Mouse (Mus musculus): ENCODE measurements around the gene Zfc3h1.

Zfc3h1 gene

DNA sequence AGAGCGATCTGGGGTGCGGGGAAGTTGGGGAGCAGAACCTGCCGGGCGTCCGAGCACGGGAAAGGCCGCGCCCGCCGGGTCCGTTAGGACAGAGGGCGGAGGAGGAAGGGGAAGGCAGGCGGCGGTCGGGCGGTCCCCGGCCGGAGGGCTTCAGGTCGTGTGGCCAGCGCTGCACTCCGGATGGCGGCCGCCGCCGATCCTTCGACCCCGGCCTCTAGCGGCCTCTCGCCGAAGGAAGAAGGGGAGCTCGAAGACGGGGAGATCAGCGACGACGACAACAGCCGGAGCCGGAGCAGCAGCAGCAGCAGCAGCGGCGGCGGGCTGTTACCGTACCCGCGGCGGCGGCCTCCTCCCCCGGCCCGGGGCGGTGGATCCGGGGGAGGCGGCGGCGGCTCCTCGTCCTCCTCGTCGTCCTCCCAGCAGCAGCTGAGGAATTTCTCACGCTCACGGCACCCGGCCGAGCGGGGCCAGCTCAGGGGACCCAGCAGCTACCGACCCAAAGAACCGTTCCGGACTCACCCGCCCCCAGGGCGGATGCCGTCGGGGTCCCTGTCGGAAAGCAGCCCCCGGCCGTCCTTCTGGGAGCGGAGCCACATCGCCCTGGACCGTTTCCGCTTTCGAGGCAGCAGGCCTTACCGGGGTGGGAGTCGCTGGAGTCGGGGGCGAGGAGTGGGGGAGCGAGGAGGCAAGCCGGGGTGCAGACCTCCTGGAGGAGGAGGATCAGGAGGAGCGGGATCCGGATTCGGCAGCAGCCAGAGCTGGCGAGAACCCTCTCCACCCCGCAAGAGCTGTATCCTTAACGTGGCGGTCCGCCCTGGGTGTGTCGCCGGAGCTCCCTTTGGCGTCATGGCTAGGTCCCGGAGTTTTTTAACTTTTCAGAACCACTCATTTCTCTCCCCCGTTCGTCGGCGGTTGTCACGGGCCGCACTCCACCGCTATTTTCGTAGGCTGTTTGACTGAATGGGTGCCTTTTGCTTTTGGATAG, 551 bp downstream of the Zfc3h1 start:
- DNase-seq (ENCODE audit: low spot score), result peak; percentile 63

GRCm38 (mm10) chr10:115387891-115388290, 3.1 kb downstream of the Zfc3h1 start:
- DNase-seq (ENCODE audit: low spot score), result no peak

DNA sequence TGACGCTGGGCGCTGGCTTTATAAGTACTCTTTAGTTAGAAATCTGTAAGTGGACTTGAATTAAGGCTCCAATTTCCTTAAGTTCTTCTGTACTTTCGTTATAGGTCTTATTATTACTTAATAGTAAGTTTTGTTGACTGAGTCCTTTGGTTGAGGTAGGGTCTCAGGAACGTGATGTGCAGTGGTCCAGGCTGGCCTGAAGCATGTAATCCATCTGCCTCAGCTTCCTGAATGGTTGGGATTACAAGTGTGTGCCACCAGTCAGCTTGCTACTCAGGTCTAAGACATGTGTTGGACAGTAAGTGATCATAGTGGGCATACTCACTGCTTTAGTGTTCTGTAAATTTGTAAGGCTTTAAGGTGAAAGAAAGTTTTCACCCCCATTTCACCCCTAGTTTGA, 6.3 kb downstream of the Zfc3h1 start:
- no peak for DNase-seq (ENCODE audit: low spot score)

- DNase-seq (ENCODE audit: low spot score), result no peak
These were observed 7.1 kb downstream of the Zfc3h1 start for GRCm38 (mm10) chr10:115391896-115392295.

DNA sequence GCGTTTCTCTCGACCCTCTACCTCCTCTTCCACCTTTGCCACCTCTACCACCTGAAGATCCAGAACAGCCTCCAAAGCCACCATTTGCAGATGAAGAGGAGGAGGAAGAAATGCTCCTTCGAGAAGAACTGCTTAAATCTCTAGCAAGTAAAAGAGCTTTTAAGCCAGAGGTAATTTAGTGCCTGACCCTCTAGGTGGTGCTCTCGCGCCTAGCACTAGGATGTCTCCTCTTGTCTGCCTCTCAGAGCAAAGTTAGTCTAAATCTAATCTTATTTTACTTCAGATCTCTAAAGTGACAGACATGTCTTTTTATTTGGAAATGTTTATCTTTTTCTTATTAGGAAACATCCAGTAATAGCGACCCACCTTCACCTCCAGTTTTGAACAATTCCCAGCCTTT, 21.6 kb downstream of the Zfc3h1 start:
- peak; percentile 54 for DNase-seq (ENCODE audit: low spot score)

DNA sequence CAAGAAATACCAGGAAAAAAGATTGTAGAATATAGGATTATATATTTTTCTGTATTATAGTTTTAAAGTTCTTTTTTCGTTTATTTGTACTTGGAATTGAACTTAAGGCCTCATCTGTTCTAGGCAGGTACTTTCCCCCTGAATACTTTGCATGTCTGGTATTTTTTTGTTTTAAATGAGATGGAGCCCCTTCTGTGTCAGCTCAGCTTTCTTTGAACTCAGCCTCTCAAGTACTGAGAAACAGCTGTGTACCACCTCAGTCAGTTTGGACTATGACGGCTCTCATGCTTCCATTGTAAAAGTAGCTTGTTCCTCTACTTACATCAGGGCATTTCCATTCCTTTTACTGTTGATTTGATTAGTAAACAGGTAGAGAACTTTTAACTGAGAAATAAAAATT, 28.7 kb downstream of the Zfc3h1 start:
- no peak for DNase-seq (ENCODE audit: low spot score)

DNA sequence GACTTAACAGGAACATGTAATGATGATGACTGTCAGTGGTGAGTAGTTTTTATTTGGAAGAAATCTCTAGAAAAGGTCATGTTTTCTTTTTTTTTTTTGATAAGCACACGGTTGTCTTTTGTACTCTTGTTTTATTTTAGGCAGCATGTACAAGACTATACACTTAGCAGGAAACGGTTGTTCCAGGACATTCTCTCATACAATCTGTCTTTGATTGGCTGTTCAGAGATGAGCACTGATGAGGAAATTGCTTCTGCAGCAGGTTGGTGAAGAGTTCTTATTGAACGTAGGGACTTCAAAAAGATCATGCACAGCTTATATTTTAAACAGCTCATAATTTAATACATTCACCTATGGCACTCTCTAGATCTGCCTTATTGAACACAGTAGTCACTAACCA, 29.3 kb downstream of the Zfc3h1 start:
- DNase-seq (ENCODE audit: low spot score), result no peak

- DNase-seq (ENCODE audit: low spot score), result no peak
These were observed 37.2 kb downstream of the Zfc3h1 start for GRCm38 (mm10) chr10:115421976-115422375.

DNA sequence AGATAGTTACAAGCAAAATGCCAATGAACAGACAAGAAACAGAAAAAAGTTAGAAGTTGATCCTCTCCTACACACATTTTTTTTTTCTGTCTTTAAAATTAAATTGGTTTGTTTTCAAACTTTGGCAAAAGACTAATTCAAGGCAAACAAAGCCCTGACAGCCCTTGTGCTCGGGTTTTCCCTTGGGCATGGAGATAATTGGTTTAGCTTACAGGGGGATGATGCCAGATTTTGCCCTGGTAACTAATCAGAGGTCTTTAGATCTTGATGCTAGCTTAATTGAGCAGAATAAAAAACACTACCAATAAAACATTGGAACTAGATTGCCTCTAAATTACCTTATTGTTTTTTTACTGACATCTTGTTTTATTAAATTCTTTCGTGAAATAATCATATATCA, 40.6 kb downstream of the Zfc3h1 start:
- DNase-seq (ENCODE audit: low spot score), result no peak

- no peak for DNase-seq (ENCODE audit: low spot score)
These were observed 52.5 kb downstream of the Zfc3h1 start for GRCm38 (mm10) chr10:115437286-115437685.

DNA sequence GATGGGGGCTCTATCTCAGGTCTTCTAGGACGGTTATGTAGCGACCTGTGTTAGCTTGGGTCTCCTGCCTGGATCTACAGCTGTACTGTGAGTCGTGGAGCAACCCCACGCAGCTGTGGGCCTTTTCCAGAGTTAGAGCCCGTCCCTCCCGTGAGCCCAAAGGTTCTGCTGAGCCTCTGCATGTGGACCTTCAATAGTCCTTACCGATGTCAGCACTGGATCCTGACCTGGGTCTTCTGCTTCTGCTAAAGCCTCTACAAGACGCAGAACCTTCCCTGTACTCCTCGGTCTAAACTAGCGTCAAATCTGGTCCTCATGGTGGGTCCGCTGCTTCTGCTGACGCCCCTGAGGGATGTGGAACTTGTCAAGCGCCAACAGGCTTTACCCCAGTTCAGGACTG, 63.9 kb downstream of the Zfc3h1 start:
- no peak for DNase-seq (ENCODE audit: low spot score)

- DNase-seq (ENCODE audit: low spot score), result no peak
These were observed 72.7 kb downstream of the Zfc3h1 start for GRCm38 (mm10) chr10:115457368-115458021.

- no peak for DNase-seq (ENCODE audit: low spot score)
These were observed 77.9 kb downstream of the Zfc3h1 start for GRCm38 (mm10) chr10:115462646-115463045.

GRCm38 (mm10) chr10:115465072-115465471, 80.3 kb downstream of the Zfc3h1 start:
- DNase-seq (ENCODE audit: low spot score), result no peak

DNA sequence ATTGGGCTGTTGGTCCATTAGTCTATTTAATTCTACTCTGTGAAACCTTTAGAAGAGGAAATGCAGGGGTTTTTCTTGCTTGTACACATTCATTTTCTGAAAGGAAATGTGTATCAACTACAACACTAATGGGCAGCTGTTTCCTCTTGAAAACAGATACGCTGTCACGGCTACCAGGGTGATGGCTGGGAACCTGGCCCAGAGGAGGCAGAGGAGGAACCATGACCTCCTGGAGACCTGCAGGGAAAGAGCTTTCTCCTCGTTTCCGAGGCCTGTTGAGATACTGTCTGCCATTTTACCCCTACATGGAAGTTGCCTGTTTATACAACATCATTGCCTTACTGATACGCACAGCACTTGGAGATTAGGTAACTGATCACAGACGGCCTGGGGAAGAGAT, 81.0 kb downstream of the Zfc3h1 start:
- no peak for DNase-seq (ENCODE audit: low spot score)

DNA sequence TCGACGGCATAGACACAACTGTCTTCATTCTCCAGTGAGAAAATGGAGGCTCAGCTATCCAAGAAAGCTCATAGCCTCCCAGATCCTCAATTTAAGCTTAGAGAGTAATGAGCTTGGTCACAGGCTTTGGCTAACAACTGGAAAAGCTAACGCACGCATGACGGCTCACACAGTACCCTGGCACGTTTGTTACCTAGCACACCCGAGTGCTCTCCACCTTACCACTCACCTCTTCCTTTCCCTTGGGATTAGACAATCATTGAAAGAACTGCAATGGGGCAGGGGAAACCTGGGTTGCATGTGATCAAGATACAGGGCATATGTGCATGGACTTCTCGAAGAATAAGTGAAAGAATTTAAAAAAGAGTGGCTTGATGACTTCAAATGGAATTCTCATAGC, 83.2 kb downstream of the Zfc3h1 start:
- no peak for DNase-seq (ENCODE audit: low spot score)

- DNase-seq (ENCODE audit: low spot score), result no peak
These were observed 83.9 kb downstream of the Zfc3h1 start for GRCm38 (mm10) chr10:115468632-115469031.

GRCm38 (mm10) chr10:115469040-115469439, 84.3 kb downstream of the Zfc3h1 start:
- no peak for DNase-seq (ENCODE audit: low spot score)

DNA sequence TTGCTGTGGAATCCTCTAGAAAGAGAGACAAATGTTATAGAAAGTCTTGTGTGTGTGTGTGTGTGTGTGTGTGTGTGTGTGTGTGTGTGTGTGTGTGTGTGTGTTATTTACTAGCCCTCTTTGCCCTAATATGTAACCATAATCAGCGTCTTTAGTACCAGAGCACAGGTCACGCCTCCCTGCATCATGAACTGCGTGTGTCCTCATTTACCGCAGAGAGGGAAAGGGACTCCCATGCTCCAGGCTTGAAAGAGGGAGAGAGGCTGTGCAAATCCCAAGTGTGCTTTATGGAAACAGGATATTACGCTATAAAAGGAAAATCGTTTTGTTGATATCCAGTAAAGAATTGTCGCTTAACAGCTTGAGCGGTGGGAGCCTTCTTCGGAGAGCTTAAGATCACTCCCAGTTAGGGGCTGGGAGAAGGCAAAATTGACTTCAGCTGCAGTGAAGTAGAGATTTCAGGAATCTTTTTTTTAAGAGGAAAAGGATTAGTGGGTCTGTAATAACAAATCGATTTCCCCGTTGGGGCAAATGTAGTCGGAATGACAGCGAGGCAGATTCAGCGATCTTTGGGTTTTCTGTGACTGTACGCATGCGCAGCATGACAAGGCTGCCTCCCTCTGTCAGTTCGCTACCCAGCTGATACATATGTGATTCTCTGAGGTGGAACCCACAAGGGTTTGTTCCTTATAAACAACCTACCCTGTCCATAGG, 86.0 kb downstream of the Zfc3h1 start:
- DNase-seq (ENCODE audit: low spot score), result no peak

DNA sequence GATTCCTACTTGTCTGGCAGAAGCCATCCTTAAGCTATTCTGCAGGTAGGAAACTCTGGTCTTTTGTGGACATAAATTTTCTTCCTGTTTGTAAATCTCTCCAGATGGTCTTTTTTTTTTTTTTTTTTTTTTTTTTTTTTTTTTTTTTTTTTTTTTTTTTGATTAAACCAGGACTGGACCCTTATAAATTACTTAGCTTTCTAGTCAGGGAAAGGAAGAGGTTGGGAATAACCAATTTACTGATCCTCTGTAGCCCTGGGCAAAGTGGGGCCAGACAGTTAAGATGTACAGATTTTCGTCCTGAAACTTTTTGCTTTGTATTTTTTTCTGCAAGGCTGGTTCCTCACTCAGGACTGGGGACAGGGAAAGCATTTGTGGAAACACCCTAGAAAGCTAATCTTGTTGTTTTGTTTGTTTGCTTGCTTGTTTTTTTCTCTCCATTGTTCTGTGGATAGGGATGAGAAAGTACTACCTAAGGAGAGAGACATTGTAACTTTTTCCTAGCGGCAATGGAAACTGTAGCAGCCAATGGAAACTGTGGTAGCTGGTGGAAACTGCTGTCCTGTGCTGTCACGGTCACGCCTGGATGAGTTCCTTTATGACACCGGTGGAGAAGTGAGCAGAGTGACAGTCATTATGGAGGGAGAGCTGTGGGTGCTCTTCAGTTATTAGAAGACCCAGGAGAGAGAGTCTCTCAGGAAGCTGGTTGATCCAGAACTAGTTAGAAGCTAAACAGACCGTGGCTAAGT, 88.6 kb downstream of the Zfc3h1 start:
- no peak for DNase-seq (ENCODE audit: low spot score)

GRCm38 (mm10) chr10:115475000-115475550, 90.3 kb downstream of the Zfc3h1 start:
- no peak for DNase-seq (ENCODE audit: low spot score)

- no peak for DNase-seq (ENCODE audit: low spot score)
These were observed 91.7 kb downstream of the Zfc3h1 start for GRCm38 (mm10) chr10:115476506-115476905.
